ENCODE assay signal across 10 mouse cellular contexts in genomic region chr1:143918146-143918774, GRCm38 (mm10).
A peak's percentile ranks its signal among the peaks of the same experiment; 100 is the strongest.
DNase-seq lines count a peak whose midpoint lies in the region; ATAC-seq and TF ChIP-seq lines count a peak whose summit lies in the region.
"Had no signal": no experiment of that assay in that cellular context is flagged by ENCODE, and none has a peak within 500 bp of the region (broad histone marks: within the 10 kb centered on the region; RNA-seq: fewer than 3 reads in every experiment).

No protein-coding gene starts in this region.

- DNase-seq in layer of hippocampus, adult 11-12 months (ENCODE audit: low spot score): peak; percentile 16
- no peak for DNase-seq in layer of hippocampus, adult 18-20 months (ENCODE audit: low spot score in 2 of 2)
- DNase-seq in thymus, adult 2 months: peak; percentile 29
- no peak for DNase-seq in thymus, adult 18-20 months
- no peak for DNase-seq in cerebellum, adult 11-12 months
- DNase-seq in adrenal gland, postnatal 4 days (ENCODE audit: low spot score in 2 of 2): no peak
- DNase-seq in kidney, postnatal 10 days: no peak
- DNase-seq: kidney, adult 9 months had no signal

- TF ChIP-seq CTCF in thymus, adult 2 months (IDR thresholded peaks at IDR 0.05; ENCODE audit: borderline replicate concordance, control insufficient read depth, extremely low read depth, insufficient read depth, low read length, poor library complexity): no peak

- no peaks in the 10 kb centered on the region for H3K36me3 ChIP-seq in thymus, adult 2 months (ENCODE audit: control insufficient read depth, insufficient read depth, low read length)
- H3K36me3 ChIP-seq: forebrain, embryonic 10.5 days had no signal

- 45% methylated on average over 9 of the region's 9 CpGs for WGBS in thymus, adult 2 months

- H3K4me3 ChIP-seq in thymus, adult 2 months (ENCODE audit: control insufficient read depth, insufficient read depth, low read length): no peak overlapping the region
- H3K4me3 ChIP-seq: forebrain, embryonic 10.5 days had no signal

- TF ChIP-seq POLR2A in thymus, adult 2 months (IDR thresholded peaks at IDR 0.05; ENCODE audit: control insufficient read depth, extremely low read depth, insufficient read depth, low read length, poor library complexity): no peak

- no peaks in the 10 kb centered on the region for H3K27me3 ChIP-seq in thymus, adult 2 months (ENCODE audit: control insufficient read depth, insufficient read depth, low read length)

- peak; percentile 63 for ATAC-seq in monocyte, adult 5-6 weeks (replicated peaks; ENCODE audit: insufficient number of reproducible peaks, low FRiP score, low TSS enrichment, poor library complexity, severe bottlenecking)

- peak overlapping the region; percentile 100 for H3K27ac ChIP-seq in thymus, adult 2 months (ENCODE audit: control insufficient read depth, insufficient read depth, low read length)
- H3K27ac ChIP-seq: forebrain, embryonic 10.5 days had no signal

- H3K4me1 ChIP-seq in thymus, adult 2 months (replicated peaks; ENCODE audit: control insufficient read depth, insufficient read depth, low read length): peaks cover 26% of the 10 kb centered on the region

Comparison
In these comparisons a context has a peak if more than half of its experiments do, and no peak if none do; other contexts are left out.
1. DNase-seq: peak in layer of hippocampus, adult 11-12 months (single experiment) and thymus, adult 2 months (single experiment); none in layer of hippocampus, adult 18-20 months (0 of 2), thymus, adult 18-20 months (0 of 2), cerebellum, adult 11-12 months (single experiment), adrenal gland, postnatal 4 days (0 of 2) and kidney, postnatal 10 days (single experiment).